Mouse (Mus musculus) hindbrain, embryonic 14.5 days (tissue): Measurements from ENCODE around the gene Susd2. TPM values are rescaled to one million over a fixed set of nuclear protein-coding genes. Genes with fewer than 3 reads are reported as not detected.

ENCODE experiments used
- ATAC-seq: fragments of 200-750 bp; cut with Nextera tagmentation; 2 replicates; pipeline ENCODE4 v1.8.0; 2017; ENCODE audit warnings: moderate number of reproducible peaks, mild to moderate bottlenecking, moderate TSS enrichment, moderate library complexity; ENCODE audit not compliant: low FRiP score
- DNase-seq: peaks from one replicate; pipeline ENCODE4 v3.0.0-alpha.2; 2015; ENCODE audit warnings: low spot score
- H3K27ac ChIP-seq: fragments of 300-500 bp; sonication (generic); 2 replicates; pipeline ENCODE4 v1.5.1; 2014; ENCODE audit warnings: mild to moderate bottlenecking, moderate library complexity
- H3K27me3 ChIP-seq: fragments of 300-500 bp; sonication (generic); 2 replicates; pipeline ENCODE4 v1.6.1; 2014; ENCODE audit warnings: mild to moderate bottlenecking, low read length, mixed read lengths; ENCODE audit not compliant: control insufficient read depth, insufficient read depth
- H3K36me3 ChIP-seq: fragments of 300-500 bp; sonication (generic); replicated peaks from 2 replicates; pipeline ENCODE4 v1.6.1; 2014; ENCODE audit not compliant: control insufficient read depth, insufficient read depth
- H3K4me1 ChIP-seq: fragments of 300-500 bp; sonication (generic); replicated peaks from 2 replicates; pipeline ENCODE4 v1.6.1; 2014; ENCODE audit warnings: antibody characterized with exemption, low read length, mixed read lengths; ENCODE audit not compliant: control insufficient read depth, insufficient read depth
- H3K4me2 ChIP-seq: fragments of 300-500 bp; sonication (generic); replicated peaks from 2 replicates; pipeline ENCODE4 v1.6.1; 2014; ENCODE audit warnings: mild to moderate bottlenecking, moderate library complexity
- H3K4me3 ChIP-seq: fragments of 300-500 bp; sonication (generic); replicated peaks from 2 replicates; pipeline ENCODE4 v1.5.1; 2014; ENCODE audit warnings: mild to moderate bottlenecking, low read length
- H3K9ac ChIP-seq: fragments of 300-500 bp; sonication (generic); 2 replicates; pipeline ENCODE4 v1.6.1; 2014
- H3K9me3 ChIP-seq: fragments of 300-500 bp; sonication (generic); 2 replicates; pipeline ENCODE4 v1.6.1; 2016; ENCODE audit warnings: low read length; ENCODE audit not compliant: control insufficient read depth
- WGBS: fragments of 180-500 bp; shearing (Covaris S2); extraction: QIAGEN DNeasy Blood & Tissue Kit; methylation state at CpG from one replicate; pipeline ENCODE4 v1.1.7; 2014; 5-methylcytosine and 5-hydroxymethylcytosine counted together
- polyA plus RNA-seq: library from polyadenylated mRNA; unstranded; fragments of >200 nt; fragmentation: Nextera tagmentation; extraction: Ambion mirVana; gene quantifications from 2 replicates; pipeline ENCODE4 v1.2.1, GENCODE M21; 2014

The Susd2 gene
- polyA plus RNA-seq, 1 experiment from 2014 or later: 6.9 TPM

- no peaks in the 10 kb centered on the region for H3K36me3 ChIP-seq
- H3K27ac ChIP-seq: no peak within 1 kb of the TSS
- peak within 1 kb of the TSS; percentile 13; the same call in 1 of the 2 replicates for H3K4me2 ChIP-seq
- peak; percentile 40 for DNase-seq
- ATAC-seq: no peak
- no peak within 1 kb of the TSS for H3K9ac ChIP-seq
- no peaks in the 10 kb centered on the region for H3K4me1 ChIP-seq
- WGBS: 42% methylated on average over 5 of the region's 5 CpGs
- H3K9me3 ChIP-seq: no peaks in the 10 kb centered on the region
- H3K27me3 ChIP-seq: no peaks in the 10 kb centered on the region
- no peak within 1 kb of the TSS for H3K4me3 ChIP-seq
Measured at GRCm38 (mm10) chr10:75589129-75589528, 54.7 kb downstream of the Susd2 start, which contains the start of gene Ggt5. Ggt5 (plus strand) TSS chr10:75589340.

DNA sequence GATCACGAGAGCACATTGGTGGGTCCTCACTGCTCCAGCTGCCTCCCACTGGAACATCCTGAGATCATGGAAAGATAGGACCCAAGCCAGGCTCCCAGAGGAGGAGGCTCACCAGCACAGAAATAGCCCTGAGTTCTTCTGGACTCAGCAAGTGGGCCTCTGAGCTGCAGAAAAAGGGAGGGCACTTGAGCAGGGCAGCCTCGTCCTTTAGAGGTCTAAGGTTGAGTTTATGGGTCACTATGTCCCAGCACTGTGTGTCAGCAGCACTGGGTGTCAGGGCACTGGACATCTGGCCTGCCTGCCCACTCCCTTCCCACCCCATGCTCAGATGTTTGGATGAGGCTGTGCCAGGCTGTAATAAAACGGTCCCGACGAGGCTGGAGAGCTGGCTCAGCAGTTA, 55.5 kb downstream of the Susd2 start:
- no peaks in the 10 kb centered on the region for H3K36me3 ChIP-seq
- ATAC-seq: no peak
- no peak overlapping the region for H3K4me3 ChIP-seq
- WGBS: 75% methylated on average over 5 of the region's 5 CpGs
- H3K9ac ChIP-seq: no peak overlapping the region
- no peaks in the 10 kb centered on the region for H3K4me1 ChIP-seq
- H3K9me3 ChIP-seq: no peaks in the 10 kb centered on the region
- H3K27me3 ChIP-seq: no peaks in the 10 kb centered on the region
- no peak for DNase-seq
- H3K4me2 ChIP-seq: no peak overlapping the region
- no peak overlapping the region for H3K27ac ChIP-seq

DNA sequence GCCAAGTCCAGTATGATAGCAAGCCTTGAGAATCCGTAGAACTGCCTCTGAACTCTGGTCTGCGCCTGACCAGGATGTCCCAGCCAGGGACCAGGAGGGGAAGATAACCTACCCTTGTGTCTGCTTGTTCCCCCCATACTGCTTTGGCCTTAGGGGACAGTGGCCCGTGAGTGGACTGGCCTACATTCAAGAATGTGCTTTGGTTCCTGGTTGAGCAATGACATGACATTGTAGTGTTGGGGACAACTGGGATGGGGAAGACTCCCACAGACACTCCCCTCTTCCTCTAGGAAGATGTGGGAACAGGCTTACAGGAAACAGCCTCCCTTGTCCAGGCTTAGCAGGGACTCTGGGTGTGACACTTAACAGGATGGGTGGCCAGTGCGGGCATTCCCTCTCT, 56.0 kb downstream of the Susd2 start:
- ATAC-seq: no peak
- Histone ChIP-seq H3K9ac (no peak overlapping the region), H3K4me2 (no peak overlapping the region), H3K4me1 (no peaks in the 10 kb centered on the region), H3K4me3 (no peak overlapping the region), H3K27ac (no peak overlapping the region), H3K27me3 (no peaks in the 10 kb centered on the region), H3K36me3 (no peaks in the 10 kb centered on the region), H3K9me3 (no peaks in the 10 kb centered on the region)
- no peak for DNase-seq
- 81% methylated on average over 4 of the region's 4 CpGs for WGBS

Other genes with a start within 250 kb of the Susd2 start
- 0.55 and 0.97 TPM in 2 replicates for gene Upb1, start 242.9 kb downstream of the Susd2 start, polyA plus RNA-seq
- 118 and 119 TPM in 2 replicates for gene Snrpd3, start 126.5 kb downstream of the Susd2 start, polyA plus RNA-seq
- gene Gucd1, start 126.0 kb downstream of the Susd2 start, polyA plus RNA-seq: 23.5 and 23.9 TPM in 2 replicates
- gene Lrrc75b, start 83.7 kb downstream of the Susd2 start, polyA plus RNA-seq: 34.5 and 43.5 TPM in 2 replicates
- 1.6 and 1.7 TPM in 2 replicates for gene Ggt1, start 82.4 kb downstream of the Susd2 start, polyA plus RNA-seq
- gene Ggt5, start 54.7 kb downstream of the Susd2 start, polyA plus RNA-seq: 2.1 and 2.7 TPM in 2 replicates
- gene Cabin1, start 120.3 kb upstream of the Susd2 start, polyA plus RNA-seq: 32.4 and 40.4 TPM in 2 replicates
- 84.3 and 89.8 TPM in 2 replicates for gene Ddt, start 129.4 kb upstream of the Susd2 start, polyA plus RNA-seq
- not detected in 2 replicates for gene Gm20441, start 136.9 kb upstream of the Susd2 start, polyA plus RNA-seq
- gene Gstt3, start 137.4 kb upstream of the Susd2 start, polyA plus RNA-seq: 0.57 and 1.4 TPM in 2 replicates
- 12.1 and 12.2 TPM in 2 replicates for gene Gstt1, start 154.6 kb upstream of the Susd2 start, polyA plus RNA-seq
- not detected in 2 replicates for gene Gstt4, start 178.5 kb upstream of the Susd2 start, polyA plus RNA-seq
- gene Gstt2, start 193.4 kb upstream of the Susd2 start, polyA plus RNA-seq: 5.8 and 8.3 TPM in 2 replicates
- gene Mif, start 216.2 kb upstream of the Susd2 start, polyA plus RNA-seq: 1,642 and 1,896 TPM in 2 replicates
- 0.91 and 1.5 TPM in 2 replicates for gene Derl3, start 249.4 kb upstream of the Susd2 start, polyA plus RNA-seq